Mouse (Mus musculus) ES-E14 (cell line): ENCODE measurements around the gene Zfp597.
"Not testable (repeated sequence)": the region's sequence is repeated elsewhere in the genome, so short reads cannot be mapped to it uniquely, and the experiment has no call there.

Experiments used
- ZC3H11A ChIP-seq: IDR thresholded peaks from 2 replicates; pipeline ENCODE4 v1.6.1; 2012; ENCODE audit warnings: low read depth, mild to moderate bottlenecking, inconsistent platforms, low read length, borderline replicate concordance
- ZNF384 ChIP-seq: IDR thresholded peaks from 2 replicates; pipeline ENCODE4 v1.6.1; 2012; ENCODE audit warnings: low read depth, low read length, inconsistent platforms

DNA sequence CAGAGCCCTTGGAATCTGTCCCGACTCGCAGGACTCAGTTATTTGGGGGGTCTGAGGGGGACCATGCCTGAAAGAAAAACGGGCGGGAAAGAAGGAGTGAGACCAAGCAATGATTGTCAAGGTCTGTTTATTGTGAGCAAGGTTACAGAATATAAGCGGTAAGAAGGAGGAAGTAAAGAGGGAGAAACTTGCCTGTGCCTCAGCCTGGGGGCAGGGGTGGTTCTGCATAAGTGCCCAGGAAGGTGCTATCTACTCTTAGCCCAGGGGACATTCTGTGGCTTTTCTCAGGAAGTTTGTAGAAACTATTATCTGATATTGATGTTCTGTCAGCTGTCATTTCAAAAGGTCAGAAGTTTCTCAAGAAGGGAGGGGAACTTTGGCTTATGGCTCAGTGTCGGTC, 69.7 kb downstream of the Zfp597 start:
- TF ChIP-seq ZC3H11A, ZNF384: not testable (repeated sequence)
